Comparison of ENCODE assay signal across 8 mouse cellular contexts in the genomic region with DNA sequence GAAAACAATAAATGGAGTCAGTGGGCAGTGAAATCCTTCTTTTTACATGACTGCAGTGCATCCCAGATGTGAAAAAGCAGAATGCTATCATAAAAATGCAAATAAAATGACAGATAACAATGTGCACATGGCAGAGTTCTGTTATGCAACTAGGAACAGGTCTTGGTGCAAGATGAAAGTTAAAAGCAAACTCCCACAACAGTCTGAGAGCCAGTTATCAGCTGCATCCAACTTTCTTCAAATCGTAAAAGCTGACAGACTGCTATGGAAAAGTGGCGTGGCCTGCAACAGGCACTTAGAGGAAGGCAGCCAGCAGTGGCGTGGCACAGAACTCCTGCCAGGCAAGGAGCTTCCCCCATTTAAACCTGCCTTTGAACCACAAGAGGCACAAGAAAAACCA. TPM values are rescaled to one million over a fixed set of nuclear protein-coding genes. Genes with fewer than 3 reads are reported as not detected.
DNase-seq lines count a peak whose midpoint lies in the region; ATAC-seq and TF ChIP-seq lines count a peak whose summit lies in the region.

No protein-coding gene starts in this region.

- no peaks in the 10 kb centered on the region for H3K27me3 ChIP-seq in heart, adult 2 months (ENCODE audit: control insufficient read depth, insufficient read depth, low read length)
- H3K27me3 ChIP-seq in MEL (ENCODE audit: control insufficient read depth in 1 of 2, insufficient read depth in 2 of 2, low read length in 2 of 2) = no peaks in the 10 kb centered on the region
- H3K27me3 ChIP-seq in heart, embryonic 15.5 days = no peaks in the 10 kb centered on the region

- peak; percentile 36; the same call in 1 of the 2 replicates for TF ChIP-seq EP300 in heart, adult 2 months (IDR thresholded peaks at IDR 0.05; ENCODE audit: insufficient read depth, low read depth, low read length)
- TF ChIP-seq EP300 in MEL (IDR thresholded peaks at IDR 0.05; ENCODE audit: low read depth in 1 of 2, low read length in 2 of 2) = peak; percentile 48 to 57; a peak in 3 of 4 replicates

- 6% methylated on average over 3 of the region's 3 CpGs for WGBS in heart, adult 2 months
- 18% methylated on average over 3 of the region's 3 CpGs for WGBS in heart, embryonic 15.5 days

- peak overlapping the region; percentile 60 for H3K9ac ChIP-seq in heart, adult 2 months (ENCODE audit: low read depth, low read length)
- peak overlapping the region; percentile 95 for H3K9ac ChIP-seq in MEL (ENCODE audit: control insufficient read depth, low read depth, low read length, poor library complexity, severe bottlenecking)
- H3K9ac ChIP-seq in heart, embryonic 15.5 days = peak overlapping the region; percentile 96; the same call in 1 of the 2 replicates

- no peak for DNase-seq in heart, adult 2 months
- DNase-seq in heart, adult 9 months (ENCODE audit: low spot score in 2 of 2) = no peak
- peak; percentile 72 for DNase-seq in MEL (ENCODE audit: low read depth, low spot score)
- DNase-seq in thymus, postnatal 25 days = no peak
- no peak for DNase-seq in right cerebral cortex, postnatal 10 days (ENCODE audit: low spot score in 2 of 2)
- no peak for DNase-seq in natural killer cell, adult 2 months (ENCODE audit: low spot score in 2 of 2)

- H3K4me2 ChIP-seq in heart, embryonic 15.5 days = peak overlapping the region; percentile 73

- no peak for TF ChIP-seq CTCF in heart, adult 2 months (IDR thresholded peaks at IDR 0.05)
- no peak for TF ChIP-seq CTCF in MEL (IDR thresholded peaks at IDR 0.05 in 2 of 3, conservative IDR thresholded peaks at IDR 0.05 in 1 of 3; ENCODE audit: control insufficient read depth in 1 of 3, insufficient read depth in 1 of 3, low read depth in 2 of 3, low read length in 3 of 3, poor library complexity in 1 of 3, severe bottlenecking in 1 of 3)

- H3K79me2 ChIP-seq in heart, adult 2 months (replicated peaks; ENCODE audit: control insufficient read depth, insufficient read depth, low read length) = peaks cover 13% of the 10 kb centered on the region
- peaks cover 57% of the 10 kb centered on the region for H3K79me2 ChIP-seq in MEL (ENCODE audit: control insufficient read depth, insufficient read depth, low read length, poor library complexity)

- H3K9me3 ChIP-seq in MEL (replicated peaks; ENCODE audit: insufficient read depth, low read length) = no peaks in the 10 kb centered on the region
- H3K9me3 ChIP-seq in heart, embryonic 15.5 days (replicated peaks) = no peaks in the 10 kb centered on the region

- TF ChIP-seq RAD21 in MEL (IDR thresholded peaks at IDR 0.05; ENCODE audit: low read depth, low read length) = no peak

- H3K4me1 ChIP-seq in heart, adult 2 months (ENCODE audit: control insufficient read depth, insufficient read depth, low read length) = peaks cover 22% of the 10 kb centered on the region
- H3K4me1 ChIP-seq in MEL (ENCODE audit: control insufficient read depth in 1 of 2, insufficient read depth in 2 of 2, low read length in 2 of 2) = peaks cover 28 to 38% of the 10 kb centered on the region in 2 experiments
- H3K4me1 ChIP-seq in heart, embryonic 15.5 days (replicated peaks) = peaks cover 57% of the 10 kb centered on the region

- peaks cover 25% of the 10 kb centered on the region for H3K36me3 ChIP-seq in heart, adult 2 months (ENCODE audit: control insufficient read depth, insufficient read depth, low read length)
- H3K36me3 ChIP-seq in MEL (ENCODE audit: control insufficient read depth in 1 of 2, insufficient read depth in 2 of 2, low read length in 2 of 2) = peaks cover 1 to 53% of the 10 kb centered on the region in 2 experiments; a peak in 3 of 4 replicates
- H3K36me3 ChIP-seq in heart, embryonic 15.5 days = no peaks in the 10 kb centered on the region

- 0 out of 2 replicates have a peak, but pooled peaks have one; percentile 32 for TF ChIP-seq POLR2A in heart, adult 2 months (IDR thresholded peaks at IDR 0.05; ENCODE audit: insufficient read depth, low read depth, low read length)
- TF ChIP-seq POLR2A in MEL (IDR thresholded peaks at IDR 0.05; ENCODE audit: control insufficient read depth in 1 of 2, insufficient read depth in 1 of 2, low read depth in 1 of 2, low read length in 2 of 2, poor library complexity in 1 of 2) = no peak

- no peak for ATAC-seq in heart, embryonic 15.5 days (replicated peaks; ENCODE audit: insufficient number of reproducible peaks, insufficient read depth, low FRiP score, low read depth)
- peak; percentile 8 for ATAC-seq in megakaryocyte progenitor cell, adult 5-6 weeks (replicated peaks; ENCODE audit: poor library complexity)

- H3K27ac ChIP-seq in heart, adult 2 months = peak overlapping the region; percentile 96
- peak overlapping the region; percentile 85 for H3K27ac ChIP-seq in MEL (ENCODE audit: control insufficient read depth, low read depth, low read length)
- 0 out of 2 replicates have a peak overlapping the region, but pooled peaks have one; percentile 99 for H3K27ac ChIP-seq in heart, embryonic 15.5 days

- peak overlapping the region; percentile 90 for H3K4me3 ChIP-seq in heart, adult 2 months
- peak overlapping the region; percentile 84 to 97 for H3K4me3 ChIP-seq in MEL (ENCODE audit: control insufficient read depth in 1 of 2, insufficient read depth in 1 of 2, low read depth in 2 of 2, low read length in 2 of 2)
- peak overlapping the region; percentile 98 for H3K4me3 ChIP-seq in heart, embryonic 15.5 days

- intact Hi-C loops in heart, adult 2 months (cut with DNase I) = loop anchor here (2.0 to 5.0 kb wide), 3 partner anchors 29 to 556 kb away; no protein-coding TSS in a partner anchor

TF ChIP-seq in MEL, 35 proteins besides CTCF, POLR2A, EP300 and RAD21 (continues in another document):
- TF ChIP-seq ZNF384 (IDR thresholded peaks at IDR 0.05; ENCODE audit: low read depth, low read length) (no peak), RCOR1 (IDR thresholded peaks at IDR 0.05; ENCODE audit: low read depth, low read length) (no peak), GABPA (IDR thresholded peaks at IDR 0.05; ENCODE audit: low read depth, low read length) (no peak), NRF1 (IDR thresholded peaks at IDR 0.05; ENCODE audit: insufficient read depth, low read depth, low read length, poor library complexity, severe bottlenecking) (no peak), SMC3 (IDR thresholded peaks at IDR 0.05; ENCODE audit: low read depth, low read length) (no peak), TBP (IDR thresholded peaks at IDR 0.05; ENCODE audit: low read depth, low read length) (no peak), CHD2 (IDR thresholded peaks at IDR 0.05; ENCODE audit: low read length) (no peak), ELF1 (IDR thresholded peaks at IDR 0.05; ENCODE audit: low read depth, low read length) (no peak), MAZ (IDR thresholded peaks at IDR 0.05; ENCODE audit: low read depth, low read length) (no peak), SIN3A (IDR thresholded peaks at IDR 0.05; ENCODE audit: low read length) (peak; percentile 95), ZKSCAN1 (IDR thresholded peaks at IDR 0.05; ENCODE audit: low read depth, low read length) (no peak), POLR2AphosphoS5 (IDR thresholded peaks at IDR 0.05; ENCODE audit: borderline replicate concordance, low read depth, low read length) (no peak), POLR2AphosphoS2 (IDR thresholded peaks at IDR 0.05; ENCODE audit: low read length) (no peak), MAX (IDR thresholded peaks at IDR 0.05; ENCODE audit: low read length) (peak; percentile 79), BHLHE40 (IDR thresholded peaks at IDR 0.05; ENCODE audit: borderline replicate concordance, low read depth, low read length) (no peak), UBTF (IDR thresholded peaks at IDR 0.05; ENCODE audit: borderline replicate concordance, insufficient read depth, low read depth, low read length) (no peak), TCF12 (IDR thresholded peaks at IDR 0.05; ENCODE audit: low read depth, low read length) (peak; percentile 27; the same call in 1 of the 2 replicates), MXI1 (IDR thresholded peaks at IDR 0.05; ENCODE audit: low read depth, low read length) (peak; percentile 95), JUND (IDR thresholded peaks at IDR 0.05; ENCODE audit: low read depth, low read length) (no peak), ZMIZ1 (IDR thresholded peaks at IDR 0.05; ENCODE audit: low read depth, low read length) (no peak), MAFK (IDR thresholded peaks at IDR 0.05; ENCODE audit: borderline replicate concordance, low read depth, low read length) (no peak), GATA1 (IDR thresholded peaks at IDR 0.05; ENCODE audit: low read depth, low read length) (peak; percentile 34; the same call in 1 of the 2 replicates), E2F4 (IDR thresholded peaks at IDR 0.05; ENCODE audit: borderline replicate concordance, low read depth, low read length) (no peak), TAL1 (IDR thresholded peaks at IDR 0.05; ENCODE audit: low read length) (no peak), NELFE (IDR thresholded peaks at IDR 0.05; ENCODE audit: low read depth, low read length) (no peak; the same call in 1 of the 2 replicates), HCFC1 (IDR thresholded peaks at IDR 0.05; ENCODE audit: low read depth, low read length) (no peak), MEF2A (IDR thresholded peaks at IDR 0.05; ENCODE audit: extremely low read depth, insufficient replicate concordance, low read depth, low read length, poor library complexity, severe bottlenecking) (no peak), CHD1 (IDR thresholded peaks at IDR 0.05; ENCODE audit: low read depth, low read length) (no peak), USF2 (IDR thresholded peaks at IDR 0.05; ENCODE audit: borderline replicate concordance in 1 of 2, insufficient read depth in 1 of 2, low read depth in 1 of 2, low read length in 2 of 2) (no peak), MYB (IDR thresholded peaks at IDR 0.05; ENCODE audit: low read depth, low read length) (no peak), KAT2A (conservative IDR thresholded peaks at IDR 0.05; ENCODE audit: low read depth, low read length) (no peak), ETS1 (IDR thresholded peaks at IDR 0.05; ENCODE audit: low read depth, low read length) (peak; percentile 79), USF1 (IDR thresholded peaks at IDR 0.05; ENCODE audit: low read depth, low read length) (0 out of 2 replicates have a peak, but pooled peaks have one; percentile 36), ZC3H11A (IDR thresholded peaks at IDR 0.05; ENCODE audit: low read depth, low read length) (no peak)

RNA-seq across cellular contexts. Expression of gene Pik3r1, which starts 2.0 kb away (rescaled TPM):
- 100 to 1,000 TPM; 111 to 132 TPM for total RNA-seq in heart, adult 2 months (2021)
- 23.7 and 41.4 TPM in 2 replicates for polyA plus RNA-seq in heart, adult 2 months (2012; rRNA removed)
- 41.4 TPM in 2 replicates for total RNA-seq in MEL (2012; rRNA removed)
- polyA plus RNA-seq in MEL (2012; ENCODE audit: insufficient read depth in 1 of 2, insufficient read length in 2 of 2, low read depth in 1 of 2, low replicate concordance in 2 of 2, missing spikeins in 1 of 2) = 100 to 1,000 TPM in 1 of 2 experiments, 10 to 100 TPM in 1; 23.8 to 116 TPM
- 20.2 and 23.8 TPM in 2 replicates for polyA plus RNA-seq in heart, embryonic 15.5 days (2015; fragmentation: Nextera tagmentation; extraction: Ambion mirVana)
- total RNA-seq in megakaryocyte progenitor cell, adult 5-6 weeks (2015) = 88.5 and 90.8 TPM in 2 replicates
- total RNA-seq in megakaryocyte progenitor cell, adult 5-6 weeks (2017) = 84.9 and 106 TPM in 2 replicates
